Mouse (Mus musculus): ENCODE measurements around the gene Olfr1023. TPM values are rescaled to one million over a fixed set of nuclear protein-coding genes. Genes with fewer than 3 reads are reported as not detected.

Gene Olfr1023
- polyA plus RNA-seq, 1 experiment from 2014 or later, result not detected

Other genes with a start within 250 kb of the Olfr1023 start
- not detected in 2 replicates for gene Olfr1002, start 234.9 kb upstream of the Olfr1023 start, polyA plus RNA-seq (2014; fragmentation: Nextera tagmentation; extraction: Ambion mirVana)
- gene Olfr154, start 221.2 kb upstream of the Olfr1023 start, polyA plus RNA-seq (2014; fragmentation: Nextera tagmentation; extraction: Ambion mirVana), result not detected in 2 replicates
- gene Olfr1006, start 206.9 kb upstream of the Olfr1023 start, polyA plus RNA-seq (2014; fragmentation: Nextera tagmentation; extraction: Ambion mirVana), result not detected in 2 replicates
- not detected in 2 replicates for gene Olfr1008, start 196.2 kb upstream of the Olfr1023 start, polyA plus RNA-seq (2014; fragmentation: Nextera tagmentation; extraction: Ambion mirVana)
- not detected in 2 replicates for gene Olfr1009, start 170.2 kb upstream of the Olfr1023 start, polyA plus RNA-seq (2014; fragmentation: Nextera tagmentation; extraction: Ambion mirVana)
- gene Olfr1012, start 122.9 kb upstream of the Olfr1023 start, polyA plus RNA-seq (2014; fragmentation: Nextera tagmentation; extraction: Ambion mirVana), result not detected in 2 replicates
- gene Olfr1013, start 118.5 kb upstream of the Olfr1023 start, polyA plus RNA-seq (2014; fragmentation: Nextera tagmentation; extraction: Ambion mirVana), result not detected in 2 replicates
- not detected in 2 replicates for gene Olfr1014, start 112.9 kb upstream of the Olfr1023 start, polyA plus RNA-seq (2014; fragmentation: Nextera tagmentation; extraction: Ambion mirVana)
- gene Olfr1015, start 103.6 kb upstream of the Olfr1023 start, polyA plus RNA-seq (2014; fragmentation: Nextera tagmentation; extraction: Ambion mirVana), result not detected in 2 replicates
- not detected in 2 replicates for gene Olfr1016, start 83.1 kb upstream of the Olfr1023 start, polyA plus RNA-seq (2014; fragmentation: Nextera tagmentation; extraction: Ambion mirVana)
- gene Olfr1018, start 67.2 kb upstream of the Olfr1023 start, polyA plus RNA-seq (2014; fragmentation: Nextera tagmentation; extraction: Ambion mirVana), result not detected in 2 replicates
- not detected in 2 replicates for gene Olfr1019, start 40.2 kb upstream of the Olfr1023 start, polyA plus RNA-seq (2014; fragmentation: Nextera tagmentation; extraction: Ambion mirVana)
- gene Olfr1020, start 38.6 kb upstream of the Olfr1023 start, polyA plus RNA-seq (2014; fragmentation: Nextera tagmentation; extraction: Ambion mirVana), result not detected in 2 replicates
- gene Olfr1022, start 17.0 kb upstream of the Olfr1023 start, polyA plus RNA-seq (2014; fragmentation: Nextera tagmentation; extraction: Ambion mirVana), result not detected in 2 replicates
- gene Olfr1024, start 19.4 kb downstream of the Olfr1023 start, polyA plus RNA-seq (2014; fragmentation: Nextera tagmentation; extraction: Ambion mirVana), result not detected in 2 replicates
- not detected in 2 replicates for gene Olfr1025-ps1, start 29.6 kb downstream of the Olfr1023 start, polyA plus RNA-seq (2014; fragmentation: Nextera tagmentation; extraction: Ambion mirVana)
- not detected in 2 replicates for gene Olfr1026, start 35.9 kb downstream of the Olfr1023 start, polyA plus RNA-seq (2014; fragmentation: Nextera tagmentation; extraction: Ambion mirVana)
- gene Olfr1028, start 64.8 kb downstream of the Olfr1023 start, polyA plus RNA-seq (2014; fragmentation: Nextera tagmentation; extraction: Ambion mirVana), result not detected in 2 replicates
- gene Olfr1029, start 88.3 kb downstream of the Olfr1023 start, polyA plus RNA-seq (2014; fragmentation: Nextera tagmentation; extraction: Ambion mirVana), result not detected in 2 replicates
- not detected in 2 replicates for gene Olfr1030, start 93.6 kb downstream of the Olfr1023 start, polyA plus RNA-seq (2014; fragmentation: Nextera tagmentation; extraction: Ambion mirVana)
- not detected in 2 replicates for gene Olfr1031, start 104.7 kb downstream of the Olfr1023 start, polyA plus RNA-seq (2014; fragmentation: Nextera tagmentation; extraction: Ambion mirVana)
- not detected in 2 replicates for gene Olfr1032, start 119.9 kb downstream of the Olfr1023 start, polyA plus RNA-seq (2014; fragmentation: Nextera tagmentation; extraction: Ambion mirVana)
- gene Olfr1033, start 135.0 kb downstream of the Olfr1023 start, polyA plus RNA-seq (2014; fragmentation: Nextera tagmentation; extraction: Ambion mirVana), result not detected in 2 replicates
- gene Olfr1034, start 160.2 kb downstream of the Olfr1023 start, polyA plus RNA-seq (2014; fragmentation: Nextera tagmentation; extraction: Ambion mirVana), result not detected in 2 replicates
- not detected in 2 replicates for gene Olfr1036, start 188.4 kb downstream of the Olfr1023 start, polyA plus RNA-seq (2014; fragmentation: Nextera tagmentation; extraction: Ambion mirVana)
- not detected in 2 replicates for gene Olfr1037, start 201.7 kb downstream of the Olfr1023 start, polyA plus RNA-seq (2014; fragmentation: Nextera tagmentation; extraction: Ambion mirVana)

Measured in midbrain, embryonic 11.5 days (tissue).